Mouse (Mus musculus): ENCODE measurements around the gene Fibp. TPM values are rescaled to one million over a fixed set of nuclear protein-coding genes. Genes with fewer than 3 reads are reported as not detected.

Gene Fibp
- 183 and 192 TPM in 2 replicates for polyA plus RNA-seq (2015; fragmentation: Nextera tagmentation; extraction: Ambion mirVana)

- no peaks in the 10 kb centered on the region for H3K9me3 ChIP-seq
- peak; percentile 55 for ATAC-seq
- H3K9ac ChIP-seq (replicated peaks) = peak within 1 kb of the TSS; percentile 85
- H3K27ac ChIP-seq = peak within 1 kb of the TSS; percentile 82
- H3K4me3 ChIP-seq (replicated peaks) = peak within 1 kb of the TSS; percentile 77
- H3K27me3 ChIP-seq = peaks cover 15% of the 10 kb centered on the region
- 0% methylated on average over 32 of the region's 32 CpGs for WGBS
- peaks cover 27% of the 10 kb centered on the region for H3K36me3 ChIP-seq
- H3K4me1 ChIP-seq (replicated peaks) = peaks cover 58% of the 10 kb centered on the region
- peak within 1 kb of the TSS; percentile 86 for H3K4me2 ChIP-seq (replicated peaks)
Observed at GRCm38 (mm10) chr19:5460465-5460911, at the start of gene Fibp. Gene Fibp (plus strand): TSS chr19:5460615.

DNA sequence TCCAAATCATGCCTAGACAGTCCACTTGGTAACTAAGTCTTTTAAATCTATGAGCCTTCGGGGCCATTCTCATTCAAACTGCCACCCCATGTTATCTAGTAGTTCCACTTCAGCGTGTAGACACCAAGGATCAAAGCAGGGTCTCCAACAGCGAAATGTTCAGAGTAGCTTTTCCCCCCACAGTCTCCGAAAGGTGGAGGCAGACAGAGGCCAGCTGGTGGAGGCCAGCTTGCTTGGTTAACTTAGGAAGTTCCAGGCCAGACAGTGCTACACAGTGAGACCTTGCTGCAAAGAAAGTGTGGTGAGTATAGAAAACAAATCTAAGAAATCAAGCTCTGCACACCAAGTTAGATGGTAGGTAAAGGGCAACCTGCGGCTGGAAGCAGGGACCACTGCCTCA, 49.8 kb upstream of the Fibp start:
- H3K9me3 ChIP-seq = no peaks in the 10 kb centered on the region
- no peaks in the 10 kb centered on the region for H3K27me3 ChIP-seq
- WGBS = 93% methylated on average over 5 of the region's 5 CpGs
- peaks cover 20% of the 10 kb centered on the region for H3K4me1 ChIP-seq (replicated peaks)
- H3K4me3 ChIP-seq (replicated peaks) = no peak overlapping the region
- H3K9ac ChIP-seq (replicated peaks) = no peak overlapping the region
- H3K36me3 ChIP-seq = no peaks in the 10 kb centered on the region
- no peak overlapping the region for H3K27ac ChIP-seq
- no peak overlapping the region for H3K4me2 ChIP-seq (replicated peaks)
- no peak for ATAC-seq

GRCm38 (mm10) chr19:5411961-5412360, 48.5 kb upstream of the Fibp start:
- H3K27me3 ChIP-seq = no peaks in the 10 kb centered on the region
- WGBS = 68% methylated on average over 5 of the region's 5 CpGs
- H3K4me1 ChIP-seq (replicated peaks) = peaks cover 14% of the 10 kb centered on the region
- H3K27ac ChIP-seq = no peak overlapping the region
- H3K4me3 ChIP-seq (replicated peaks) = no peak overlapping the region
- ATAC-seq = no peak
- no peak overlapping the region for H3K9ac ChIP-seq (replicated peaks)
- H3K9me3 ChIP-seq = no peaks in the 10 kb centered on the region
- H3K36me3 ChIP-seq = no peaks in the 10 kb centered on the region
- H3K4me2 ChIP-seq (replicated peaks) = no peak overlapping the region

- Histone ChIP-seq H3K36me3 (0 out of 2 replicates have a peak, but pooled peaks cover 4% of the 10 kb centered on the region), H3K9ac (replicated peaks) (no peak overlapping the region), H3K27ac (no peak overlapping the region), H3K4me2 (replicated peaks) (no peak overlapping the region), H3K4me1 (replicated peaks) (no peaks in the 10 kb centered on the region), H3K4me3 (replicated peaks) (no peak overlapping the region), H3K27me3 (no peaks in the 10 kb centered on the region), H3K9me3 (no peaks in the 10 kb centered on the region)
- no peak for ATAC-seq
- 80% methylated on average over 4 of the region's 4 CpGs for WGBS
Observed at GRCm38 (mm10) chr19:5413840-5414239, 46.6 kb upstream of the Fibp start.

- Histone ChIP-seq H3K27me3 (no peaks in the 10 kb centered on the region), H3K27ac (no peak overlapping the region), H3K4me1 (replicated peaks) (no peaks in the 10 kb centered on the region), H3K36me3 (peaks cover 7% of the 10 kb centered on the region; the same call in 1 of the 2 replicates), H3K4me3 (replicated peaks) (no peak overlapping the region), H3K9me3 (no peaks in the 10 kb centered on the region), H3K4me2 (replicated peaks) (no peak overlapping the region), H3K9ac (replicated peaks) (no peak overlapping the region)
- WGBS = 61% methylated on average over 2 of the region's 2 CpGs
- ATAC-seq = no peak
Observed at GRCm38 (mm10) chr19:5414534-5414957, 45.9 kb upstream of the Fibp start.

- WGBS = 91% methylated on average over 8 of the region's 8 CpGs
- Histone ChIP-seq H3K4me1 (replicated peaks) (peaks cover 20% of the 10 kb centered on the region), H3K4me3 (replicated peaks) (no peak overlapping the region), H3K4me2 (replicated peaks) (no peak overlapping the region), H3K27ac (no peak overlapping the region), H3K27me3 (no peaks in the 10 kb centered on the region), H3K9ac (replicated peaks) (no peak overlapping the region), H3K36me3 (peaks cover 38% of the 10 kb centered on the region), H3K9me3 (no peaks in the 10 kb centered on the region)
- ATAC-seq = no peak
Observed at GRCm38 (mm10) chr19:5418750-5419466, 41.5 kb upstream of the Fibp start.

DNA sequence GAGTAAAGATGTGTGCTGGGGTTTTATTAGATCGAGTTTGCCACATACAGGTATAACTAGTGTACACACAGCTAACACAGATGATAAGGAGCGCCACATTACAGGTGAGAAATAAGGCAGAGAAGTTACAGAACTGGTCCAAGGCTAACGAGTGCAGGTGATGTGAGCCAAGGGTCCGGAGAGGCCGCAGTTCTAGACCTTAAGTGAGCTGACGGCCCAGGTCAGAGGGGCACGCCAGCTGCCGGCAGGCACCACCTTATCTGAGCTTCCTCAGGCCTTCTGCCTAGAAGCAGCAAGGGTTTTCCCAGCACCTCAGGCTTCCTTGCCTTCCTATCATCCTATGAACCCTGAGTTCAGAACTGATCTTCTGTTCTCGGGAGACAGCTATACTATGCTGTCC, 40.8 kb upstream of the Fibp start:
- peaks cover 23% of the 10 kb centered on the region for H3K4me1 ChIP-seq (replicated peaks)
- no peak for ATAC-seq
- 88% methylated on average over 9 of the region's 9 CpGs for WGBS
- H3K27ac ChIP-seq = no peak overlapping the region
- no peaks in the 10 kb centered on the region for H3K27me3 ChIP-seq
- H3K36me3 ChIP-seq = peaks cover 38% of the 10 kb centered on the region
- no peaks in the 10 kb centered on the region for H3K9me3 ChIP-seq
- no peak overlapping the region for H3K9ac ChIP-seq (replicated peaks)
- H3K4me2 ChIP-seq (replicated peaks) = no peak overlapping the region
- H3K4me3 ChIP-seq (replicated peaks) = no peak overlapping the region

GRCm38 (mm10) chr19:5420579-5420978, 39.8 kb upstream of the Fibp start:
- Histone ChIP-seq H3K4me1 (replicated peaks) (peaks cover 23% of the 10 kb centered on the region), H3K9ac (replicated peaks) (no peak overlapping the region), H3K27ac (no peak overlapping the region), H3K4me2 (replicated peaks) (no peak overlapping the region), H3K27me3 (no peaks in the 10 kb centered on the region), H3K36me3 (peaks cover 38% of the 10 kb centered on the region), H3K9me3 (no peaks in the 10 kb centered on the region), H3K4me3 (replicated peaks) (no peak overlapping the region)
- WGBS = 93% methylated on average over 6 of the region's 6 CpGs
- no peak for ATAC-seq

DNA sequence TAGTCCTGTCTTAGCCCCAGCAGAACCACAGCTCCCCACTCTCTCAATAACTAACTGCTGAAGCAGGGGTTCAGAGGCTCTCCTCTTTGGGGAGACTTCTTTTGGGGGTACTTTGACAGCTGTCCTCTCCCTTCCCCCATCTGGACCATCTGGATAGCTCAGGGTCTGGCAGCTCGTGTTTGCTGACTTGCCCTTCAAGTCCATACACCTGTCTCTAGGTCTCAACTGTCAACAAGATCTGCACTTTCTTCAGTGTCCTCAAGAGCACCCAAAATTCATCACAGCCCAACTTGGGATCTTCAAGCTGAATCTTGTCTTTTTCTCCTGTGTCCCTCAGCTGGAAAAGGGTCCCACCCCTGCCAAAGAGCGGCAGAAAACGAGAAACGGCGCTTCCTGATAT, 38.6 kb upstream of the Fibp start:
- H3K4me2 ChIP-seq (replicated peaks) = no peak overlapping the region
- ATAC-seq = no peak
- no peaks in the 10 kb centered on the region for H3K9me3 ChIP-seq
- H3K27me3 ChIP-seq = no peaks in the 10 kb centered on the region
- no peak overlapping the region for H3K4me3 ChIP-seq (replicated peaks)
- H3K4me1 ChIP-seq (replicated peaks) = peaks cover 35% of the 10 kb centered on the region
- 96% methylated on average over 5 of the region's 5 CpGs for WGBS
- H3K27ac ChIP-seq = no peak overlapping the region
- peaks cover 46% of the 10 kb centered on the region for H3K36me3 ChIP-seq
- no peak overlapping the region for H3K9ac ChIP-seq (replicated peaks)

- Histone ChIP-seq H3K9me3 (no peaks in the 10 kb centered on the region), H3K4me3 (replicated peaks) (no peak overlapping the region; the same call in 1 of the 2 replicates), H3K36me3 (peaks cover 51% of the 10 kb centered on the region), H3K4me2 (replicated peaks) (no peak overlapping the region), H3K27ac (no peak overlapping the region), H3K9ac (replicated peaks) (peak overlapping the region; percentile 16; the same call in 1 of the 2 replicates), H3K27me3 (no peaks in the 10 kb centered on the region), H3K4me1 (replicated peaks) (peaks cover 40% of the 10 kb centered on the region)
- 91% methylated on average over 10 of the region's 10 CpGs for WGBS
- no peak for ATAC-seq
Observed at GRCm38 (mm10) chr19:5422267-5422666, 38.1 kb upstream of the Fibp start.

- Histone ChIP-seq H3K4me3 (replicated peaks) (peak overlapping the region; percentile 69), H3K27ac (no peak overlapping the region), H3K27me3 (no peaks in the 10 kb centered on the region), H3K9ac (replicated peaks) (peak overlapping the region; percentile 89), H3K9me3 (no peaks in the 10 kb centered on the region), H3K4me1 (replicated peaks) (peaks cover 43% of the 10 kb centered on the region), H3K36me3 (peaks cover 53% of the 10 kb centered on the region), H3K4me2 (replicated peaks) (peak overlapping the region; percentile 92)
- 73% methylated on average over 9 of the region's 9 CpGs for WGBS
- no peak for ATAC-seq
Observed at GRCm38 (mm10) chr19:5422895-5423443, 37.4 kb upstream of the Fibp start.

- H3K4me1 ChIP-seq (replicated peaks) = peaks cover 48% of the 10 kb centered on the region
- H3K9me3 ChIP-seq = no peaks in the 10 kb centered on the region
- H3K27ac ChIP-seq = peak overlapping the region; percentile 91
- no peaks in the 10 kb centered on the region for H3K27me3 ChIP-seq
- no peak for ATAC-seq
- peak overlapping the region; percentile 89 for H3K9ac ChIP-seq (replicated peaks)
- peaks cover 49% of the 10 kb centered on the region for H3K36me3 ChIP-seq
- H3K4me2 ChIP-seq (replicated peaks) = peak overlapping the region; percentile 92
- H3K4me3 ChIP-seq (replicated peaks) = peak overlapping the region; percentile 69
- 64% methylated on average over 12 of the region's 12 CpGs for WGBS
Observed at GRCm38 (mm10) chr19:5423561-5423960, 36.9 kb upstream of the Fibp start.

Measured in midbrain, embryonic 13.5 days (tissue).